Mouse (Mus musculus) small intestine, adult 2 months (tissue): ENCODE measurements around the gene Rbbp8nl.

Experiments used
- CTCF ChIP-seq: fragments of 200-500 bp; IDR thresholded peaks from 2 replicates; pipeline ENCODE4 v1.5.1; 2012; ENCODE audit warnings: low read depth, mild to moderate bottlenecking, control low read depth, inconsistent platforms, low read length, moderate library complexity, mixed read lengths; ENCODE audit not compliant: insufficient replicate concordance, insufficient read length; ENCODE audit errors: extremely low read depth
- POLR2A ChIP-seq: fragments of 200-500 bp; IDR thresholded peaks from 2 replicates; pipeline ENCODE4 v1.6.1; 2012; ENCODE audit warnings: low read depth, mild to moderate bottlenecking, control low read depth, inconsistent platforms, low read length, moderate library complexity

GRCm38 (mm10) chr2:180237601-180238345 is 51.9 kb downstream of the Rbbp8nl start:
- no peak for TF ChIP-seq CTCF
- TF ChIP-seq POLR2A: no peak
